Mouse (Mus musculus) c-Kit-positive CD71-negative TER-119-negative erythroid progenitor cells, embryonic 14.5 days (primary cell): Measurements from ENCODE around the gene Prr5l.

Source experiments
- DNase-seq: peaks from one replicate; pipeline ENCODE4 v3.0.0-alpha.2; 2013; ENCODE audit warnings: low read depth

Gene Prr5l

GRCm38 (mm10) chr2:101723333-101723881, 159.4 kb downstream of the Prr5l start:
- DNase-seq = no peak

- no peak for DNase-seq
Observed at GRCm38 (mm10) chr2:101722370-101723332, 160.2 kb downstream of the Prr5l start.

GRCm38 (mm10) chr2:101721835-101722234, 161.0 kb downstream of the Prr5l start:
- DNase-seq = no peak

- DNase-seq = no peak
Observed at GRCm38 (mm10) chr2:101717162-101717561, 165.7 kb downstream of the Prr5l start.

GRCm38 (mm10) chr2:101715650-101716323, 167.0 kb downstream of the Prr5l start:
- peak; percentile 33 for DNase-seq

DNA sequence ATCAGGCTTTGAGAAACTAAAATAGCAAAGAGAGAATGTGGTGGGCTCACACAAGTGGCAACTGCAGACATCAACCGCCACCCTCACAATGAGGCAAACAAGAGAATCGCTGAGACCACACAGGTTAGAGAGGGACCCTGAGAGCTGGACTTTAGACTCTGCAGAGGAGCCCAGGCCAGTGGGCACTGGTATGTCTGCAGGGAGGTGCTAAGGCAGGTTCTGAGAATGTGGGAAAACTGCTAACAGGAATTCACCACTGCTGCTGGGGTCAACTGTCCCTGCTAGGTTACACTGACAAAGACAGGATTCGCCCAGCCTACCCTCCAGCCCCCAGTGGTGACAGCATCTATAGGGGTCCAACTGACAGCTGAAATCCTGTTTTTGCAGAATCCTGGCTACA, 171.2 kb downstream of the Prr5l start:
- no peak for DNase-seq

GRCm38 (mm10) chr2:101705941-101706485, 176.8 kb downstream of the Prr5l start:
- no peak for DNase-seq

GRCm38 (mm10) chr2:101699284-101699683, 183.5 kb downstream of the Prr5l start:
- DNase-seq = no peak

- DNase-seq = no peak
Observed at GRCm38 (mm10) chr2:101695584-101695983, 187.2 kb downstream of the Prr5l start.

- DNase-seq = no peak
Observed at GRCm38 (mm10) chr2:101693577-101694215, 189.1 kb downstream of the Prr5l start.

DNA sequence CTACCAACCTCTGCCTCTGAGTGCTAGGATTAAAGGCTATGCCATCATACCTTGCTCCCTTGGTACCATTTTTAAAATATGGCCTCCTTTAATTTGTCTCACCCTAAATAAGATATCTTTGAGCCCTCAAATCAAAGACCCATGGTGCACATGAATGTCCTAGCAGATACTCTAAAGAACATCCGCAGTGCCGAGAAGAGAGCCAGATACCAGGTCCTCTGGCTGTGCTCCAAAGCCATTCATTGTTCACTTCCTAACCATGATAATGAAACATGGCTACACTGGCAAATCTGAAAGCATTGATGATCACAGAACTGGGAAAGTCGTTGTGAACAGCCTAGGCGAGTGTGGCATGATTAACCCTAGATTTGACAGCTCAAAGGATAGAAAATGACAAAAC, 189.8 kb downstream of the Prr5l start:
- DNase-seq = no peak

DNA sequence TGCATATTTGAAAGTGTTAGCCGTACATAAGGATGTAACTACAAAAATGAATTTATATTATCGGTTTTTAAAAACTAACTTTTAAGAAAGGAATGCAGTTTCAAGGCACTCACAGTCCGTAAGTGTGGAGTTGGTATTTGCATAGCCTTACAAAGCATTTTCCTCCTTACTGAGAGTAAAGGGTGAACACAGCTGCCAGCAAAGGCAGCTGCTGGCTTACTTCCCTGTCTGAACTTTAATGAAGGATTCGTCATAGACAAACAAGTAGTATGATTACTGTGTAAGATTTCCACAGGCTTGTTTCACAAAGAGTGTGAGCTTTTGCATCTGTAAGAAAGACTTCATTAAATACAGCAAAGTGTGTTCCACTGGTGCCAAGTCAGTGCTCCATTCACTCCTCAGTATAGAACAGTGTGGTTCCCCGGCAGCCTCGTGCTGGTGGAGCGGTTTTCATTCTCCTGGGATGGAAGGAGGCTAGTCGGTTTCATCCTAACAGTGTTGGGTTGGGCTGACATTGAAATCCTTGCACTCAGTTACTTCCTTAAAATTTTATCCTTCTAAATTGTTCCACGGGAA, 192.5 kb downstream of the Prr5l start:
- DNase-seq = no peak

GRCm38 (mm10) chr2:101688011-101688410, 194.8 kb downstream of the Prr5l start:
- DNase-seq = no peak

GRCm38 (mm10) chr2:101684421-101684820, 198.4 kb downstream of the Prr5l start:
- no peak for DNase-seq

- peak; percentile 28 for DNase-seq
Observed at GRCm38 (mm10) chr2:101679164-101679784, 203.6 kb downstream of the Prr5l start.

DNA sequence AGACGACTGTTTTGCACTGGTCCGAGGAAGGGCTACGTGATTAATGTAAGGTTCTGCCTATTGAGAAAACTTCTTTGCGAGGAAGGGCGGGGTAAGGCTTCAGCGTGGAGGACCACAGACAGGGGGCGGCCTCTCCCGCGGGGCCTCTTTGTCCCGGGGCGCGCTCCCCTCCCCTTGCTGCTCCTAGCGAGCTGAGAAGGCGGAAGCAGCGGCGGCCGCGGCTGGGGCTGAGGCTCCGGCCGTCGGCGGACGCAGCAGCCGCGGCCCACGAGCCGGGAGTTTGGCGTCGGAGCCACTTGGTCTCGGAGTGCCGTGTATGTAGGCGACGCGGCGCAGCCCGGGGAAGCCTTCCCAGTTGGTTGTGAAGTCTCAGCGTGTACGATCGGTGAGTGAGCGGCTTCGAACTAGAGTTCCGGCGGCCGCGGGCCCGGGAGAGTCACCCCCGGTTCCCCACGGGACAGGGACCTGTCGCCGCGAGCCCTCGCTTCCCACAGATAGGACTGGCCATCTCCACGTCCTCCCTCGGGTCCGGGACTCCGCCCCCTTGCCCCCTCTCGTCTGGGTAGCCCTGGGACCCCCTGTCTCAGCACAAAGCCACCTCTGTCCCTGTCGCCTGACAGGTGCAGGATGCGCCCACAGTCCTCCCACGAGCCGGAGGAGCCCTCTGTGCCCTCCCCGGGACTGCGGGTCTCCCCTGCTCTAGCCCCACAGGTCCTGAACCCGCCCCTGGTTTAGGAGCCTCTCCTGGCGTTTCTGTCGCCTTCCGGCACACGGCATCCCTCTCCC, 204.4 kb downstream of the Prr5l start, which contains the start of gene Traf6:
Traf6 (plus strand) TSS at position 194 of the 786 bp plus-strand sequence.
- DNase-seq = peak; percentile 76

GRCm38 (mm10) chr2:101673547-101673946, 209.3 kb downstream of the Prr5l start:
- no peak for DNase-seq

- DNase-seq = no peak
Observed at GRCm38 (mm10) chr2:101668751-101669150, 214.1 kb downstream of the Prr5l start.

DNA sequence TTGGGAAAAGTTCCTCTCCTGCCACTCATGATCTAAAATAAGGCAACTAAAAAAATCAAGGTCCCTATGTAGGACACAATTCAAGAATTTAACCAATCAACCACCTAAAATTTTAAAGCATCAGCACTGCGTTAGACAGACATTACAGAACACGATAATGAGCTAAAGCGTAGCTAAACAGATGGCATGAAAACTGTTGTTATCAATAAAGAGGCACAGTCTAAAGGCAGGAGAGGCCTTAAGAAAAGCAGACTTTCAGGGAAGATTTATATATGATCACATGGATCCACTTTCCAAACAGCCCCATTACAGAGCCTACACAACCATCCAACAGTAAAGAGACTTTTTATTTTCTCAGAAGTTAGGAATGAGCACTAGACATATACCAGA, 217.1 kb downstream of the Prr5l start:
- no peak for DNase-seq

- DNase-seq = peak; percentile 62
Observed at GRCm38 (mm10) chr2:101665058-101665702, 217.6 kb downstream of the Prr5l start.
